Mouse (Mus musculus) CH12.LX (cell line): ENCODE results near the gene Commd7. TPM values are rescaled to one million over a fixed set of nuclear protein-coding genes. Genes with fewer than 3 reads are reported as not detected.

Experiments used
- DNase-seq: peaks from one replicate; pipeline ENCODE4 v3.0.0-alpha.2; 2013; ENCODE audit errors: extremely low read depth
- H3K27ac ChIP-seq: 2 replicates; pipeline ENCODE4 v1.5.1; 2012; ENCODE audit warnings: low read depth, mild to moderate bottlenecking, control low read depth, moderate library complexity; ENCODE audit not compliant: insufficient read depth
- H3K27me3 ChIP-seq: replicated peaks from 2 replicates; pipeline ENCODE3; 2012; ENCODE audit warnings: inconsistent platforms
- H3K36me3 ChIP-seq, 2 experiments: replicated peaks in 1 of 2; 2 replicates each; pipeline versions ENCODE3 to v1.6.1; 2012; ENCODE audit warnings: inconsistent platforms in 1 of 2, low read length in 1 of 2, mild to moderate bottlenecking in 1 of 2, mixed read lengths in 1 of 2, moderate library complexity in 1 of 2; ENCODE audit not compliant: control insufficient read depth in 1 of 2, insufficient read depth in 1 of 2
- H3K4me1 ChIP-seq, 2 experiments: 2 replicates each; pipeline ENCODE4 v1.6.1; 2012; ENCODE audit warnings: inconsistent platforms in 1 of 2, moderate library complexity in 1 of 2; ENCODE audit not compliant: insufficient read depth in 2 of 2, control insufficient read depth in 1 of 2
- H3K4me2 ChIP-seq: 2 replicates; pipeline ENCODE4 v1.6.1; 2012; ENCODE audit warnings: low read depth, mild to moderate bottlenecking, control low read depth; ENCODE audit not compliant: poor library complexity, insufficient read depth, severe bottlenecking
- H3K4me3 ChIP-seq, 3 experiments: fragments of 150-350 bp in 1 of 3; sonication (generic) in 1 of 3; replicated peaks in 1 of 3; 2 replicates each; pipeline versions ENCODE3 to v1.5.1; 2011 to 2012; ENCODE audit warnings: low read depth in 2 of 3, low read length in 2 of 3, mild to moderate bottlenecking in 2 of 3, moderate library complexity in 2 of 3, control low read depth in 1 of 3, improper control_type of control experiment in 1 of 3, inconsistent platforms in 1 of 3, mixed read lengths in 1 of 3; ENCODE audit not compliant: poor library complexity in 1 of 3
- H3K79me2 ChIP-seq: replicated peaks from 2 replicates; pipeline ENCODE4 v1.6.1; 2012; ENCODE audit warnings: mild to moderate bottlenecking, moderate library complexity; ENCODE audit not compliant: control insufficient read depth, poor library complexity, insufficient read depth, severe bottlenecking; ENCODE audit errors: extremely low read depth
- H3K9ac ChIP-seq: 2 replicates; pipeline ENCODE4 v1.6.1; 2012; ENCODE audit warnings: low read depth, mild to moderate bottlenecking, control low read depth, moderate library complexity; ENCODE audit not compliant: insufficient read depth
- H3K9me3 ChIP-seq: replicated peaks from 2 replicates; pipeline ENCODE3; 2012; ENCODE audit warnings: low read length, inconsistent platforms, mixed read lengths
- BHLHE40 ChIP-seq: IDR thresholded peaks from 2 replicates; pipeline ENCODE4 v1.6.1; 2011; ENCODE audit warnings: mild to moderate bottlenecking, low read depth, low read length, improper control_type of control experiment
- CHD2 ChIP-seq: IDR thresholded peaks from 2 replicates; pipeline ENCODE4 v1.6.1; 2011; ENCODE audit warnings: low read length, improper control_type of control experiment
- CTCF ChIP-seq, 2 experiments: IDR thresholded peaks in 1 of 2; conservative IDR thresholded peaks in 1 of 2; 2 replicates each; pipeline ENCODE4 v1.5.1; 2011 to 2012; ENCODE audit warnings: low read depth in 2 of 2, low read length in 2 of 2, improper control_type of control experiment in 1 of 2, inconsistent platforms in 1 of 2, mild to moderate bottlenecking in 1 of 2, moderate library complexity in 1 of 2
- ELF1 ChIP-seq: IDR thresholded peaks from 2 replicates; pipeline ENCODE4 v1.6.1; 2014; ENCODE audit warnings: low read depth, mild to moderate bottlenecking, inconsistent platforms, low read length, improper control_type of control experiment
- EP300 ChIP-seq: IDR thresholded peaks from 2 replicates; pipeline ENCODE4 v1.6.1; 2011; ENCODE audit warnings: low read length, improper control_type of control experiment
- ETS1 ChIP-seq: conservative IDR thresholded peaks from 2 replicates; pipeline ENCODE4 v1.6.1; 2012; ENCODE audit warnings: low read depth, mild to moderate bottlenecking, inconsistent platforms, low read length, improper control_type of control experiment, moderate library complexity
- GABPA ChIP-seq: IDR thresholded peaks from 2 replicates; pipeline ENCODE4 v1.6.1; 2012; ENCODE audit warnings: low read depth, low read length, improper control_type of control experiment, inconsistent platforms; ENCODE audit not compliant: insufficient replicate concordance
- HCFC1 ChIP-seq: IDR thresholded peaks from 2 replicates; pipeline ENCODE4 v1.6.1; 2012; ENCODE audit warnings: low read depth, mild to moderate bottlenecking, inconsistent platforms, low read length, improper control_type of control experiment
- IRF4 ChIP-seq: IDR thresholded peaks from 2 replicates; pipeline ENCODE4 v1.6.1; 2014; ENCODE audit warnings: low read depth, mild to moderate bottlenecking, inconsistent platforms, low read length, improper control_type of control experiment
- JUND ChIP-seq: conservative IDR thresholded peaks from 2 replicates; pipeline ENCODE4 v1.6.1; 2011; ENCODE audit warnings: low read depth, low read length, improper control_type of control experiment
- MEF2A ChIP-seq: IDR thresholded peaks from 2 replicates; pipeline ENCODE4 v1.6.1; 2014; ENCODE audit warnings: low read depth, mild to moderate bottlenecking, inconsistent platforms, low read length, improper control_type of control experiment, borderline replicate concordance
- PAX5 ChIP-seq: IDR thresholded peaks from 2 replicates; pipeline ENCODE4 v1.6.1; 2012; ENCODE audit warnings: low read length, inconsistent platforms, mixed read lengths
- RCOR1 ChIP-seq: conservative IDR thresholded peaks from 2 replicates; pipeline ENCODE4 v1.6.1; 2012; ENCODE audit warnings: low read depth, mild to moderate bottlenecking, inconsistent platforms, low read length, improper control_type of control experiment
- SIN3A ChIP-seq: IDR thresholded peaks from 2 replicates; pipeline ENCODE4 v1.6.1; 2012; ENCODE audit warnings: low read length, improper control_type of control experiment, inconsistent platforms
- SMC3 ChIP-seq: IDR thresholded peaks from 2 replicates; pipeline ENCODE4 v1.6.1; 2011; ENCODE audit warnings: low read depth, low read length, improper control_type of control experiment
- TBP ChIP-seq: conservative IDR thresholded peaks from 2 replicates; pipeline ENCODE4 v1.6.1; 2011; ENCODE audit warnings: low read depth, low read length, improper control_type of control experiment
- UBTF ChIP-seq: IDR thresholded peaks from 2 replicates; pipeline ENCODE4 v1.6.1; 2012; ENCODE audit warnings: low read depth, mild to moderate bottlenecking, inconsistent platforms, low read length, improper control_type of control experiment, moderate library complexity
- USF2 ChIP-seq: conservative IDR thresholded peaks from 2 replicates; pipeline ENCODE4 v1.6.1; 2011; ENCODE audit warnings: low read depth, low read length, improper control_type of control experiment
- ZC3H11A ChIP-seq: IDR thresholded peaks from 2 replicates; pipeline ENCODE4 v1.6.1; 2012; ENCODE audit warnings: low read depth, mild to moderate bottlenecking, inconsistent platforms, low read length, improper control_type of control experiment
- ZKSCAN1 ChIP-seq: IDR thresholded peaks from 2 replicates; pipeline ENCODE4 v1.6.1; 2012; ENCODE audit warnings: low read depth, inconsistent platforms, low read length, improper control_type of control experiment, borderline replicate concordance
- ZNF384 ChIP-seq: IDR thresholded peaks from 2 replicates; pipeline ENCODE4 v1.6.1; 2012; ENCODE audit warnings: low read depth, low read length, improper control_type of control experiment, inconsistent platforms
- dilution Hi-C: fragments of 300-500 bp; cut with MboI; formaldehyde crosslinking; loops from 2 replicates; pipeline ENCODE4 v1.14.3; 2020; ENCODE audit warnings: low sequenced_read_pairs; ENCODE audit not compliant: extremely low pct_unique_long_range_greater_than_20kb, extremely low pct_ligation_motif_present
- in situ Hi-C: fragments of 300-500 bp; cut with MboI; formaldehyde crosslinking; loops from 3 replicates; pipeline ENCODE4 v1.14.3; 2019; ENCODE audit warnings: low sequenced_read_pairs, low pct_ligation_motif_present, low pct_unique_long_range_greater_than_20kb, mixed read lengths
- polyA plus RNA-seq: library from polyadenylated mRNA; unstranded; fragments of >175 nt; gene quantifications from 2 replicates; pipeline ENCODE4 v1.2.1, GENCODE M21; 2012; ENCODE audit warnings: low read depth; ENCODE audit not compliant: insufficient read length
- total RNA-seq, 2 experiments: library from RNA; depleted of rRNA; stranded (reverse); fragments of 300-350 nt in 1 of 2; fragments of >200 nt in 1 of 2; gene quantifications; 2 replicates each; pipeline ENCODE4 v1.2.3; 2012 to 2014

Commd7 gene
- total and polyA plus RNA-seq, 3 experiments: 18.9 to 34.7 (median 28.4) TPM

DNA sequence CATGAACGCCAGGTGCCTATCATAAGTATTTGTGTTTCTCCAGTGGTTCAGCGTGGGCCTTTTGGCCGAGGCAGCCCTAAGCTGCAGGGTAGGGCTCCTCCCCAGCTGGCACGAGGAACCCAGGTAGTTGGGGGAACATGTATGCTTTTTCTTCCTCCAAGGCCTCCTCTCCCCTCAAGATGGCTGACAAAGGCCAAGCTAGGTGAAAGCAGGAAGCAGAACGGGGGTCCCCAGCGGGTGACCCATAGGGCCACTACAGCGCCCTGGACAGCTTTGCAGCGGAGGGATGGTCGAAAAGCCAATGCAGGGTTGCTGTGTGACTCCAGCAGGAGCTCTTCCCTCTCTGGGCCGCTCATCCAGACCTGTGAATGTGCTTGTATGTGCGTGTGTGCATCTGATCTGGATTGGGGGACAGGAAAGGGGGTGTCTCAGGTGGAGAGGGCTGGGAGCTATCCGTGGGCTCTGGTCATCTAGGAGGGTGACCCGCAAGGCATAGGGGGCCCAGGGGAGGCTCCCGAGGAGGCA, 16.3 kb upstream of the Commd7 start:
- no peaks in the 10 kb centered on the region for H3K9me3 ChIP-seq
- TF ChIP-seq ELF1 (no peak), ZC3H11A (no peak), JUND (no peak), SMC3 (no peak), ZNF384 (no peak), MEF2A (no peak), BHLHE40 (no peak), TBP (no peak), UBTF (no peak), ETS1 (no peak), HCFC1 (no peak), CHD2 (no peak), USF2 (no peak), IRF4 (no peak), SIN3A (no peak), GABPA (no peak), CTCF (conservative IDR thresholded peaks at IDR 0.05 in 1 of 2, IDR thresholded peaks at IDR 0.05 in 1 of 2; ENCODE audit: low read depth in 2 of 2, low read length in 2 of 2) (no peak), ZKSCAN1 (no peak)
- peak; percentile 11 for DNase-seq
- peaks cover 0 to 2% of the 10 kb centered on the region in 2 experiments for H3K36me3 ChIP-seq
- H3K27ac ChIP-seq: no peak overlapping the region
- H3K27me3 ChIP-seq: peaks cover 19% of the 10 kb centered on the region
- dilution Hi-C loops: no loop called here
- H3K79me2 ChIP-seq: no peaks in the 10 kb centered on the region
- H3K4me3 ChIP-seq: peak overlapping the region in 2 of 3 experiments; percentile 68 to 79
- H3K4me1 ChIP-seq: peaks cover 3 to 19% of the 10 kb centered on the region in 2 experiments; a peak in 3 of 4 replicates
- peak overlapping the region; percentile 53; the same call in 1 of the 2 replicates for H3K4me2 ChIP-seq
- in situ Hi-C loops: no loop called here
- peak overlapping the region; percentile 49; the same call in 1 of the 2 replicates for H3K9ac ChIP-seq

DNA sequence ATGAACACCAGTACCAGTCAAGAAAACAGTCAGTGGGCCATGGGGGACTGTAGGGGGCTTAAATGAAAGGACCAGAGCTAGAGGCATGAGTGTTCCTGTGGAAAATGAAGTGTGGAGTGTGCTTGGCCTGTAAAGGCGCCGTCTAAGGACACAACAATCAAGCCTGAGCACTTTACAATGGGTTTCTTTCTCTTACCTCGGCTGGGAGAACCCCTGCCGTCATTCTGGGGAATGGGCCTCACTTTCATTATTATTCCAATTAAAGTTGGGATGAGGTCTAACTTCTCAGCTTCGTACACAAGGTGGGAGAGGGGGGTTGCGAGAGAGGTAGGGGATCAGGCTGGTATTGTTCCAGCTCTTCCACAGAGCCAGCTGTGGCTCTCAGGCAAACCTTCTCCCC, 10.4 kb upstream of the Commd7 start:
- no peak overlapping the region for H3K27ac ChIP-seq
- H3K79me2 ChIP-seq: no peaks in the 10 kb centered on the region
- no peaks in the 10 kb centered on the region for H3K36me3 ChIP-seq
- H3K4me2 ChIP-seq: no peak overlapping the region
- H3K9ac ChIP-seq: no peak overlapping the region
- H3K4me1 ChIP-seq: no peaks in the 10 kb centered on the region
- dilution Hi-C loops (no loop called here), in situ Hi-C loops (no loop called here)
- H3K4me3 ChIP-seq: no peak overlapping the region
- no peaks in the 10 kb centered on the region for H3K9me3 ChIP-seq
- no peak for DNase-seq
- TF ChIP-seq PAX5: no peak
- TF ChIP-seq EP300: no peak
- no peak for TF ChIP-seq RCOR1
- H3K27me3 ChIP-seq: peaks cover 17% of the 10 kb centered on the region
